Mouse (Mus musculus): ENCODE results near the gene Rdh7. TPM values are rescaled to one million over a fixed set of nuclear protein-coding genes. Genes with fewer than 3 reads are reported as not detected.
"Not testable (repeated sequence)": the region's sequence is repeated elsewhere in the genome, so short reads cannot be mapped to it uniquely, and the experiment has no call there.

Gene Rdh7
- polyA plus RNA-seq, 1 experiment, result not detected

DNA sequence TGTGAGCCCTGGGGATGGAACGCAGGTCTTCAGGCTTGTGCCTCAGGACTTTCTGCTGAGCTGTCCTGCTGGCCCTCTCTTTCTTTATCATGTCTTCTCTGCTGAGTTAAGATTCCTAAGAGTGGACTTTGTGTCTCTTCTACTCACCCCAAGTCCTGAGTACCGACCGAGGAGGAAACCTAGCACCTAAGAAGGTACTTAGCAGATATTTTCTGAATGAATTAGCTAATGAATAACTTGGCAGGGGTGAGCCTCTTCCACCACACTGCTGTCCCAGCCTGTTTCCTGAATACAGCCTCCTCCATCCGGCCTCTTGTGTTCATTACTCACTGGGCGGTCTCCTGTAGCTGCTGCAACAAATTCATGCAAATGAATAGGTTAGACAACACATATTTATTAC lies 11.2 kb upstream of the Rdh7 start:
- TF ChIP-seq MYOD1 (IDR thresholded peaks at IDR 0.05; ENCODE audit: control insufficient read depth, insufficient read length, low read depth), result no peak
- no peak for TF ChIP-seq CEBPB (IDR thresholded peaks at IDR 0.05; ENCODE audit: low read depth)
- no peak for TF ChIP-seq USF1 (IDR thresholded peaks at IDR 0.05; ENCODE audit: low read depth)
- TF ChIP-seq MYOG (IDR thresholded peaks at IDR 0.05; ENCODE audit: control insufficient read depth, extremely low read depth, insufficient read length), result no peak
- no peak for TF ChIP-seq FOSL1 (IDR thresholded peaks at IDR 0.05; ENCODE audit: insufficient read depth, low read length, poor library complexity, severe bottlenecking)
- no peak overlapping the region for H3ac ChIP-seq (ENCODE audit: control insufficient read depth, insufficient read length, low read depth)
- H3K79me2 ChIP-seq (ENCODE audit: control insufficient read depth, insufficient read depth), result no peaks in the 10 kb centered on the region
- no peaks in the 10 kb centered on the region for H3K36me3 ChIP-seq (ENCODE audit: control insufficient read depth, insufficient read depth)
- peaks cover 43% of the 10 kb centered on the region for H3K27me3 ChIP-seq (ENCODE audit: control insufficient read depth, insufficient read depth, insufficient read length)
- no peaks in the 10 kb centered on the region for H3K79me3 ChIP-seq (ENCODE audit: low read depth)
- H3K4me3 ChIP-seq (ENCODE audit: insufficient read depth, poor library complexity, severe bottlenecking), result no peak overlapping the region

DNA sequence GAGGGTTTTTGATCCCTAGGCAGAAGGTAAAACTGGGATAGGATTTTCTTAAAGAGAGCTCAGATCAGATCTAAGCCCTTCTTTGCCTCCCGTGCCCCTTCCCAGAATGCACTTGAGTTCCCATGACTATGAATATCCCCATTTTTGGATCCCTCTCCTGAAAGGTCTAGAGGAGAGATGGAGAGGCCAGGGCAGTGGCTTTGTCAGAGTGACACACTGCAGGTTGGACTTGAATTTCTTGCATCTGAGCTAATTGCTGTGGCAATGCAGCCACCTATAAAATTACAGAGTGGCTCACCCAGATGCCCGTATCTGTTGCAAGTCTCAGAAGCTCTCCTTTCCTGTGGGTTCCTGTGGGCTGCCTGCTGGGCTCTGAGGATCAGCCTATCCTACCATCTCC lies 9.6 kb upstream of the Rdh7 start, which contains the start of gene Sdr9c7:
Gene Sdr9c7 (plus strand): TSS at position 301 of the 400 bp plus-strand sequence.
- H3K79me2 ChIP-seq (ENCODE audit: control insufficient read depth, insufficient read depth), result no peaks in the 10 kb centered on the region
- TF ChIP-seq MAX (IDR thresholded peaks at IDR 0.05) (no peak), MYOG (IDR thresholded peaks at IDR 0.05; ENCODE audit: control insufficient read depth, extremely low read depth, insufficient read length) (no peak), CTCF (IDR thresholded peaks at IDR 0.05; ENCODE audit: control insufficient read depth, insufficient read depth, insufficient read length) (no peak), CEBPB (IDR thresholded peaks at IDR 0.05; ENCODE audit: low read depth) (no peak), FOSL1 (IDR thresholded peaks at IDR 0.05; ENCODE audit: insufficient read depth, low read length, poor library complexity, severe bottlenecking) (no peak), USF1 (IDR thresholded peaks at IDR 0.05; ENCODE audit: low read depth) (no peak), MYOD1 (IDR thresholded peaks at IDR 0.05; ENCODE audit: control insufficient read depth, insufficient read length, low read depth) (no peak)
- H3ac ChIP-seq (ENCODE audit: control insufficient read depth, insufficient read length, low read depth), result no peak within 1 kb of the TSS
- H3K36me3 ChIP-seq (ENCODE audit: control insufficient read depth, insufficient read depth), result no peaks in the 10 kb centered on the region
- no peak within 1 kb of the TSS for H3K4me3 ChIP-seq (ENCODE audit: insufficient read depth, poor library complexity, severe bottlenecking)
- H3K27me3 ChIP-seq (ENCODE audit: control insufficient read depth, insufficient read depth, insufficient read length), result peaks cover 46% of the 10 kb centered on the region
- no peaks in the 10 kb centered on the region for H3K79me3 ChIP-seq (ENCODE audit: low read depth)

DNA sequence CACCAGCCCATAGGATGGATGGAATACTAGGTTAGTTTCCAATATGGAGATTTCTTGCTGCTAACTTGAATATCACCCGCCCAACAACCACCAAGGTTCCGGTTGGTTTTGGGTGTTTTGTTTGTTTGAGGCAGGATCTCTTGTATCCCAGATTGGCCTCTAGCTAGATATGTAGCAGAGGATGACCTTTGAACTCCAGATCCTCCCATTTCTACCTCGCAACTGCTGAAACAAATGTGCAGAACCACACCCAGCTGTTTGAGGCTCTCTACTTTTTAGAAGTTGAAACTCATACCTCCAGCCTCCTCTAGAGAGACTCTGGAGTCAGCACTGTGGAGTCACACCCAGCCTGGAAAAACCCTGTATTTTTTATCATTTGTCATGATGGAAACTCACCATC lies 8.9 kb upstream of the Rdh7 start:
- Histone ChIP-seq H3K79me3 (ENCODE audit: low read depth) (no peaks in the 10 kb centered on the region), H3K4me3 (ENCODE audit: insufficient read depth, poor library complexity, severe bottlenecking) (no peak overlapping the region), H3K79me2 (ENCODE audit: control insufficient read depth, insufficient read depth) (no peaks in the 10 kb centered on the region), H3K27me3 (ENCODE audit: control insufficient read depth, insufficient read depth, insufficient read length) (peaks cover 46% of the 10 kb centered on the region), H3ac (ENCODE audit: control insufficient read depth, insufficient read length, low read depth) (no peak overlapping the region), H3K36me3 (ENCODE audit: control insufficient read depth, insufficient read depth) (no peaks in the 10 kb centered on the region)
- TF ChIP-seq MAX (IDR thresholded peaks at IDR 0.05) (no peak), CTCF (IDR thresholded peaks at IDR 0.05; ENCODE audit: control insufficient read depth, insufficient read depth, insufficient read length) (no peak), CEBPB (IDR thresholded peaks at IDR 0.05; ENCODE audit: low read depth) (no peak), MYOG (IDR thresholded peaks at IDR 0.05; ENCODE audit: control insufficient read depth, extremely low read depth, insufficient read length) (no peak), FOSL1 (IDR thresholded peaks at IDR 0.05; ENCODE audit: insufficient read depth, low read length, poor library complexity, severe bottlenecking) (no peak), USF1 (IDR thresholded peaks at IDR 0.05; ENCODE audit: low read depth) (no peak), MYOD1 (IDR thresholded peaks at IDR 0.05; ENCODE audit: control insufficient read depth, insufficient read length, low read depth) (no peak)

DNA sequence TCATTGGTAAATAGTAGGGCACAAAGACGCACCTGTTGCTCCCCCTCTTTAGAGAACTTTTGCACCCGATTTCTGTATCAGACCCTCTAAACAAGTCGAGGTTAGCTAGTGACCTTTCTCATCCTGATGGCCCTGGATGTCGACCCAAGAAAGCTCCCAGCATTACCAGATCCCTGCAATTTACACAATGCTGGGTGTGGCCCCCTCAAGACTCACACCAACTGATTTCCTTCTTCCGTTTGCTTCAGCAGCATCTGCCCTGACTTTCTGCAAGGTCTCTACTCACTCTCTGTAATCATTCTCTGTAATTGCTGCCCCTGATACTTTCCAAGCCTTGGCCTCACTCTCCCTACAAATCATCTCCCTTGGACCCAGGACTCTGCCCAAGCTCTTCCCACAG lies 8.1 kb upstream of the Rdh7 start:
- Histone ChIP-seq H3ac (ENCODE audit: control insufficient read depth, insufficient read length, low read depth) (no peak overlapping the region), H3K4me3 (ENCODE audit: insufficient read depth, poor library complexity, severe bottlenecking) (no peak overlapping the region), H3K79me3 (ENCODE audit: low read depth) (no peaks in the 10 kb centered on the region), H3K36me3 (ENCODE audit: control insufficient read depth, insufficient read depth) (no peaks in the 10 kb centered on the region), H3K79me2 (ENCODE audit: control insufficient read depth, insufficient read depth) (no peaks in the 10 kb centered on the region), H3K27me3 (ENCODE audit: control insufficient read depth, insufficient read depth, insufficient read length) (peaks cover 48% of the 10 kb centered on the region)
- TF ChIP-seq MYOG (IDR thresholded peaks at IDR 0.05; ENCODE audit: control insufficient read depth, extremely low read depth, insufficient read length), result no peak

DNA sequence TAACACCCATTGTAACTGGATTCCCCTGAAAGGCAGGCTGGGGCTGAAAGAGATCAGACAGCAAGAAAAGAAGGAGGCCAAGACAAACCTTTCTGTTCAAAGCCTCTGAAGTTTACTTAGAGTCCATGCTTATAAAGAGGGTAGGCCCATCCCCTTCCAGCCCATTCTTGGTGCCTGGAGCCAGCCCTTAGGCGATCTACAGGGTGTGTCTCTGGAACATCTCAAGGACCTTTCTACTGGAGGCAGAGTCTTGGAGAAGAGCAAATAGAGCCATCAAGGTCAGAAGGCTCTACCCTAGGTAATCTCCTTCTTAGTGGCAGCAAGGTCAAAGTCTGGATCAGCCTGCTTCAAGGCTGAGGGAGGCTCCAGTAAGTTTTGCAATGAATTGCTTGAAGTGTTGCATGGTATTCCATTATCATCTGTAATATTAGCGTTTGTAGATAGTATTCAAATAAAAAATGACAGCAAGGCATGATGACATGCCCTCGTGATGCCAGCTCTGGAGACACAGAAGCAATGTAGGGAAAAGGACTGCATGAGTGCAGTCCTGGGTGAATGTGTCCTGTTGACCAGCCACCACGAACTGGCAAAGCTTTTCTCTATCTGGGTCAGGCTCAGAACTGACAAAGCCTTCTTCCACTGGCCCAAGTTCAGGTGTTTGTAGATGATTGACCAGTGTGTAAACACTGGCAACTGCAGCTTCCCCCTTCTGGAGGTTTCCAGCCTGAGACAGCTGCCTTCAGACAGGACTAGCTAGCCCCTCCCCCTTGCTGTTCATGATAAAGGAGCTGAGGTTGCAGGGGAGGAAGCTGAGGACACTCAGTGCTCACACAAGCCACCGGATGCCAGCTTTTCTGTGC lies 4.8 kb upstream of the Rdh7 start:
- H3K4me3 ChIP-seq (ENCODE audit: insufficient read depth, poor library complexity, severe bottlenecking); H3K36me3 ChIP-seq (ENCODE audit: control insufficient read depth, insufficient read depth); H3ac ChIP-seq (ENCODE audit: control insufficient read depth, insufficient read length, low read depth); H3K79me2 ChIP-seq (ENCODE audit: control insufficient read depth, insufficient read depth); H3K79me3 ChIP-seq (ENCODE audit: low read depth): not testable (repeated sequence)
- H3K27me3 ChIP-seq (ENCODE audit: control insufficient read depth, insufficient read depth, insufficient read length), result peaks cover 43% of the 10 kb centered on the region

DNA sequence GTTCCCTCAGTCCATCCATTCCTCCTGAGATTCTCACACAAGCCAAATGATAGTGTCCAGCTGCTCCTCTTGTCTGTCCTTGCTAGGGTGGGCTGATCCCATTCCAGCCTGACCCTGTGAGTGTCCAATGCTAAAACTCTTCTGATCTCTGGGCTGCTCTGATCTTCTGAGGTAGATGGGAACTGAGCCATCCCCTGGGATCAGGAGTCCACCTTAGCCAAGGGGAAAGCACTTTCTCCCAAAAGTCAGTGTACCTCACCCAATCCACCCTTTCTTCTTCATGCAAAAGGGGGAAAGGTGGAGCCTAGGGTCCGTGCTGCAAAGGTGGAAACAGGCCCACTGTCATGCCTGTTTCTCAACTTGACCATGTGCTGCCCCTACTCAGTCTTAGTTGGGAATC lies 2.9 kb upstream of the Rdh7 start:
- Histone ChIP-seq H3K27me3 (ENCODE audit: control insufficient read depth, insufficient read depth, insufficient read length) (peaks cover 27% of the 10 kb centered on the region), H3K4me3 (ENCODE audit: insufficient read depth, poor library complexity, severe bottlenecking) (no peak overlapping the region), H3K36me3 (ENCODE audit: control insufficient read depth, insufficient read depth) (no peaks in the 10 kb centered on the region), H3K79me3 (ENCODE audit: low read depth) (no peaks in the 10 kb centered on the region), H3K79me2 (ENCODE audit: control insufficient read depth, insufficient read depth) (no peaks in the 10 kb centered on the region), H3ac (ENCODE audit: control insufficient read depth, insufficient read length, low read depth) (no peak overlapping the region)
- TF ChIP-seq CTCF (IDR thresholded peaks at IDR 0.05; ENCODE audit: control insufficient read depth, insufficient read depth, insufficient read length), result no peak
- TF ChIP-seq CEBPB (IDR thresholded peaks at IDR 0.05; ENCODE audit: low read depth), result no peak
- TF ChIP-seq MYOG (IDR thresholded peaks at IDR 0.05; ENCODE audit: control insufficient read depth, extremely low read depth, insufficient read length), result no peak
- TF ChIP-seq MAX (IDR thresholded peaks at IDR 0.05), result no peak

All from C2C12 (cell line).